Mouse (Mus musculus) right cerebral cortex, postnatal 36 days (tissue): ENCODE measurements around the gene Oaz1.
"Not testable (repeated sequence)": the region's sequence is repeated elsewhere in the genome, so short reads cannot be mapped to it uniquely, and the experiment has no call there.

Experiments
- DNase-seq, 2 experiments: peaks; one replicate each; pipeline ENCODE4 v3.0.0; 2022; ENCODE audit warnings: low spot score in 2 of 2, mixed read lengths in 1 of 2

The Oaz1 gene

DNA sequence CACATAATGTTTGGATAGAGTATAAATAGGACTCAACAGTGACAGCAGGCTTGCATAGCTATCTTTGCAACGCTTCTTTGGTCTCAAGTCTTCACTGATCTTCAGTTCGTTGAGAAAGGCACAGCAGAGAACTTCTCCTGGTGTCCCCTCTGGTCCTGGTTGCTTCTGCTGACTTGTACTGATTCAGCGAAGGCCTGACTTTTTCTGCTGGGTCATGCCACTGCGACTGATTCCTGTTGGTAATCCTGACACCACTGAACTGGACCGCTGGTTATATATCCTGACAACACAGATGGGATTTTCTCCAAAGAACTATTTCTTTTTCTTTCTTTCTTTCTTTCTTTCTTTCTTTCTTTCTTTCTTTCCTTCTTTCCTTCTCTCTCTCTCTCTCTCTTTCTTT, 3.9 kb upstream of the Oaz1 start:
- no peak for DNase-seq

DNA sequence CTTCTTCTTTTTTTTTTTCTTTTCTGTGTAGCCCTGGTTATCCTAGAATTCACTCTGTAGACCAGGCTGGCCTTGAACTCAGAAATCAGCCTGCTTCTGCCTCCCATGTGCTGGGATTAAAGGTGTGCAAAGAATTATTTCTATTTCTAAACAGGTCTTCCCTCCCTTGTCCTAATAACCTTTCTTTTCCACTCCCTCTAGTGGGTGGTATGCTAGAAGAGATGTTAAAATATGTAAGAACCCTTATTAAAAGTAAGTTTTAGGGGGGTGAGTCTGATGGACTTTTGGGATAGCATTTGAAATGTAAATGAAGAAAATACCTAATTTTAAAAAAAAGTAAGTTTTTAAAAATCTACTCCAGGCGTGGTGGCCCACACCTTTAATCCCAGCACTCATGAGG, 3.1 kb upstream of the Oaz1 start:
- no peak for DNase-seq

DNA sequence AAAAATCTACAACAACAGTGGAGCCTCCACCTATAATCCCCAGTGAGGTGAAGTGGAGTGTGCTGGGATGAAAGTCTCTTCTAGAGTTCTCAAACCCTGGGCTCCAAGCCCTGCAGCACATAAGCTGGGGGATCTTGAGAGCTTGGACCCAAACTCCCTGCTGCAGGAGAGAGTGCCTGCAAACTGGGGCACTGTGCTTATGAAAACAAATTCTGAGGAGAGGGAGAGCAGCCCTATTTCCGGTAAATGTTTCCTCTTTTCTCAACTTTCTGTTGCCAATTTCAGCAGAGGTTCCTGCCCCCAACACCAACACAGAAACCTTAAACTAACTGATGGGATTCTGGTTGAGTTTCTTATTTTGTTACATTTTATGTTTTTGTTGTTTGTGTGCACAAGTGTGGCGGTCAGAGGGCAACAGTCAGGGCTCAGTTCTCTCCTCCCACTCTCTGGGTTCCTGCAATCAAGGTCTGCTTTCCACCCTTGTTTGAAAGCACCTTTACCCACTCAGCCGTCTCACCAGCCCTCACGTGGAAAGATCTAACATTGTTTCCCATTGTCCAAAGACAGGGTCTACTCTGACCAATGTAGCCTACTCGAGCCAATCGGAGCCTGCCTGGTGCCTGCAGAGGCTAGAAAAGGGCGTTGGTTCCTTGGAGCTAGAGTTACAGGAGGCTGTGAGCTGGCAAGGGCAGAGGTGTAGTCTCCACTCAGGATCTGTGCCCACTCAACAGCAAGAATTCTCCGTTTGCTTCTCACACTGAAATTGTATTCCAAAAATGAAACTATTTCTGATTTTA, 2.4 kb upstream of the Oaz1 start:
- DNase-seq, result no peak

DNA sequence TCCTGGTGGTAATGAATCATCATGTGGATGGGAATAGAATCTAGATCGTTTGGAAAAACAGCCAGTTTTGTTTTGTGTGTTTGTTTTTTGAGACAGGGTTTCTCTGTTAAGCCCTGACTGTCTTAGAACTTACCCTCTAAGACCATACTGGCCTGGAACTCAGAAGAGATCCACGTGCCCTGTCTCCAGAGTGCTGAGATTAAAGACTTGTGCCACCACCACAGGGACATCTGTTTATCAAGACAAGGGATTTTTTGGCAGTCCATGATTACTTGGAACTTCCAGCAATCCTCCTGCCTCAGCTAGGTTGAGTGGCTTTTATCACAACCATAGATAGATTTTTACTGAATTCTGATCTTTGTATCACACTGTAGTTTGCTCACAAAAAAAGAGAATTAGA, 1.6 kb upstream of the Oaz1 start:
- DNase-seq, result no peak

DNA sequence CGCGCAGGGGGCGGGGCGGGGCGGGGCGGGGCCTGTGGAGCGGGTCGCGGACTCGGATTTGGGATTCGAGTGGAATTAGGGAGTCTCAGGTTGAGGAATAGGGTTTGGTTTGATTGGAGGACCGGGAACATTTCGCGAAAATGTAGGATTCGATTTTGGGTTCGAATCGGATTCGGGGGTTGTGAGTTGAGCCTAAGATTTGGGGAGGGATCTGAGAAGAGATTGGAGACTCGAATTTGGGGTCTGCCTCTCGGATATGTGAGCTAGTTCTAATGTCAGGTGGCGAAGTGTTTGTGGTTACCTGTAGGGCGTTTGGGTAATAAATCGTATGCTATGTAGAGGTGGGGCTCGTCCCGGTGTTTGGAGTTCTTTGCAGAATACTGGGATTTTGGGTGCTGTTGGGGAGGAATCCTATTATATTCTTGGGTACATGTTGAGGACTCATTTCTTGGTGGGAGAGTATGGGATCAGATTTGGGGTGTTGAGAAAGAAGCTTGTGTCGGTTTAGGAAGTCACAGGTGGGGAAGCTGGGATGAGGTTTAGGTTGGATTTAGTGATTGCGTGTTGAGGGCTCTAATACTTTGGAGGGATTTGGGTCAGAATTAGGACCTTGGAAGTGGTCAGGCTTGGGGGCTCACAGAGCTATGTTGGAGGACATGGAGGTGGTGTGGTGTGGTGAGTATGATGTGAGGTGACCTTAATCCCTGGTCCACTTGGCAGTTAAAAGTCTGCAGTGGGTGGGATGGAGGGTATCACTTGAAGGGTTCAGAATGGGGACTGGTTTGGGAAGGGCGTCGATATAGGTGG, 810 bp downstream of the Oaz1 start:
- DNase-seq, result no peak

DNA sequence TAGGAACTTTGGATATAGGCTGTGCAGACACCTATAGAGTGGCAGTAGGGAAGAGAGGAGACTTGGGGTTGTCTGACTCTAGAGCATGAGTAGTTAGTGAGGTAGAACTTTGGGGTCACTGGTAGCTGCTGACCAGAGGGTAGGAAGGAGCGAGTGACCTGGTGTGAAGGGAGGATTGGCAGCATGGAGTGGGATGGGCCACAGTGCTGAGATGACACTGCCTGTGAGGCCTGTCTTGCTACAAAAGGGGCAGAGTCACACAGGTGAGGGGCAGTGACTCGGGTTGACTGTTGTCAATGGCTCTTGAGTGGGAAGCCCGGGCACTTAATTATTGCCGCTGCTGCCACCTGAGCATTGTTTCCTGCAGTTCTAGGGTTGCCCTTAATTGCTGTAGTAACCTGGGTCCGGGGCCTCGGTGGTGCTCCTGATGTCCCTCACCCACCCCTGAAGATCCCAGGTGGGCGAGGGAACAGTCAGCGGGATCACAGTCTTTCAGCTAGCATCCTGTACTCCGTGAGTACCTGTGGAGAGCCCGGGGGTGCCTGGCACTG, 1.5 kb downstream of the Oaz1 start:
- DNase-seq, result no peak

DNA sequence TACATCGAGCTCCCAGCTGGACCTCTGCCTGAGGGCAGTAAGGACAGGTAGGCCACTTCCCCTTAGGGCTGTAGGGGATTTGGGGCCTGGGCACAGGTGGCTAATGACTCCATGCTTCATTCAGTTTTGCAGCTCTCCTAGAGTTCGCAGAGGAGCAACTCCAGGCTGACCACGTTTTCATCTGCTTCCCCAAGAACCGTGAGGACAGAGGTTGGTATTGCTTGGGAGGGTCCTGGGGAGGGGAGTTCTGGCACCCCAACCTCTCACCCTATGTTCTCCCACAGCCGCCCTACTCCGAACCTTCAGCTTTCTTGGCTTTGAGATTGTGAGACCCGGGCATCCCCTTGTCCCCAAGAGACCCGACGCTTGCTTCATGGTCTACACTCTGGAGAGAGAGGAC, 2.1 kb downstream of the Oaz1 start:
- not testable (repeated sequence) for DNase-seq

DNA sequence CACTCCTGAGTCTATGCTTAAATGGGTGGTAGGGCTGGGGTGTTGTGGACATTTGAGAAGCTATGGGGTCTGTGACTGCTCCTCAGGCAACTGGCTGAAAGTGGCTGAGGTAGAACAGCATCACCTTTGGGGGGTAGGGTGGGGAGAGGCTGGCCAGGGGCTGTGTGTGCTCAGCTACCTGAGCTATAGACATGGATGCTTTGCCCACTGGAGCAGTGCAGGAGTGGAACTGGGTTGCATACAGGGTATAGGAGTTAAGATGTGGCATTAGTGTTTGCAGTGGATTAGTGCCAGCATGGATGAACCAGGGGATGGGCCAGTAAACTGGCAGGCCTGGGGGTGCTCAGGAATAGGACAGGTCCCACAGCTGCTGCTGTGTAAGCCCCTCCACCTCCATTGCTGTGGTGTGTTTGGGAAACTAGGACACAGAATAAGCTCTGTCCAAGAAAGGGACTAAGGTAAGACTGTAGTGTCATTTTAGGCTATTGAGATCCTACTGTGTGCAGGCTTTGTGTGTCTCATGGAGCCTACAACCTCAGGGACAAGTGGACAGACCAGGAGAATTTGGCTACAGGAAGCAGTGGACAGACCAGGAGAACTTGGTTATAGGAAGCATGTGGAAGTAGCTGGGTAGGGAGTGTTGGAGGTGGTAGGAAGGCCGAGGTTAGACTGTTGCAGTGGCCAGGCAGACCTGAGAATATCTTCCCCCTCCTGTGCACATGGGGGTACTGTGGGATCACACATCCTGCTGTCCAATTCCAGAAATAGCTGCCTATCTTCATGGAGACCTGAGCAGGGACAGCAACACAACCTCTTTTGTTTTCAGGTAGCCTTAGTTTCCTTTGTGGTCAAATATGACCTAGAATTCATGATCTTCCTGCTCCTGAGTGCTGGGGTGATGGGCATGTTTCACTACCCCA, 3.2 kb downstream of the Oaz1 start:
- no peak for DNase-seq

DNA sequence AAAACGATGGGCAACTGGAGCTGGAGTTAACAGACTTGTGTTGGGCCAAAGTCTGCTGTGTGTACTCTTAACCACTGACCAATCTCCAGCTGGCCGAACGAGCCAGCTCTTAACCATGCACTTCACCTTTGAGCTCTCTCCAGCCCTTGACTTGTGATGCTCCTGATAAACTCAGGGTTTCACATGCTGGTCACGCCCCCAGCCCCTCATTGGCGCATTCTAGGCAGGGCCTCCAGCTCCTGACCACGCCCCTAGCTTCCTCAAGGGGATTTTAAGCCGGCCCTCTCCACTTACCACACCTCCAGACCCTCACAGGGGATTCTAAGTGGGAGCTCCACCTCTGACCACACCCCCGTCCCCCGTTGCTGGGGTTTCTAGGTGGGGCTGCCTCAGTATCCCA, 4.7 kb downstream of the Oaz1 start:
- DNase-seq, result no peak

DNA sequence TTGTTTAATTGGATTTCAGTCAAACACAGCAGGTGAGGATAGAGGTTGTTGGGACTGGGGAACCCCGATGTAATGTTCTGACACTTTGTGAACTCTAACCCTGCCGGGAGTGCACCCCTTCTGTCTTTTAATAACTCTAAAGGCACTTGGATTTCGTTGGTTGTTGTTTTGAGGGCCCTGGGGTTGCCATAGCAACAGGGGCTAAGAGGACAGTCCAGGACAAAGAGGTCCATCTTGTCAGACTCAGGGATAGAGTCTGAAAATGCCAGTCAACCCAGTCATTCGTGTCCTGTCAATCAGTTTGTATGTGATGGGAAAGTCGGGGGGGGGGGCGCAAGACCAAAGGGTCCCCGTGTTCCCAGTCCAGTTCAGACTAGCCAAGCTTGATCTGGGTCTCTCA, 6.4 kb downstream of the Oaz1 start:
- DNase-seq, result no peak

DNA sequence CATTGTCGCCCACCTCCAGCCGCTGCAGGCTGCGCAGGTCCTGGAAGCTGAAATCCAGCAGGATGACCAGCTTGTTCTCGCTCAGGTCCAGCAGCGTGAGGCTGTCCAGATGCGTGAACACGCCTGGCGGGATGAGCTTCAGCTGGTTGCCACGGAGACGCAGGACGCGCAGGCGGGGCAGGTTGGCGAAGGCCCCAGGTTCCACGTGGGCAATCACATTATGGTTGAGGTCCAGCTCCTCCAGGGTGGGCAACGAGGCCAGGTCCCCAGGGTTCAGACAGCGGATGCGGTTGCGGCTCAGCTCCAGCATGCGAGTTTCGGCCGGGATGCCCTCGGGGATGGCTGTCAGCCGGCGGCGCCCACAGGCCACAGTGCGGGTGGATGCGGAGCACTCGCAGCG, 9.2 kb downstream of the Oaz1 start:
- DNase-seq, result no peak

DNA sequence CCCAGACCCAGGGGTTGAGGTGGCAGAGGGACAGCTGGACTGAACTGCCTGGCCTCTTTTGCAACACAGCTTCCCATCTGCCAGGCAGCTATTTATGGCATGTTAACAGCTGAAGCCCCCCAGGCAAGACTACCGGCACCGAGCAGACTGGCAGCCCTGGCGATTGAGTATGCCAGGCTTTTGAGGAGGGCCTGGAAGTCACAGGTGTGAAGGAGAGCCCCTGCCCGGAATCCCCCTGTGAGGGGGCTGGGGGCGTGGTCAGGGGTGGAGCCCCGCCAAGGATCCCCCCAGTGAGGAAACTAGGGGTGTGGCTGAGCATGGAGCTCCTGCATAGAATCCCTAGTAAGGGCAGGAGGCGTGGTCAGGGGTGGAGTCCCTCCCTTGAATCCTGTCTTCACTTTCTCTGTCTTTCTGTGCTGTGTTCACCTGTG, 10.5 kb downstream of the Oaz1 start:
- DNase-seq, result no peak

DNA sequence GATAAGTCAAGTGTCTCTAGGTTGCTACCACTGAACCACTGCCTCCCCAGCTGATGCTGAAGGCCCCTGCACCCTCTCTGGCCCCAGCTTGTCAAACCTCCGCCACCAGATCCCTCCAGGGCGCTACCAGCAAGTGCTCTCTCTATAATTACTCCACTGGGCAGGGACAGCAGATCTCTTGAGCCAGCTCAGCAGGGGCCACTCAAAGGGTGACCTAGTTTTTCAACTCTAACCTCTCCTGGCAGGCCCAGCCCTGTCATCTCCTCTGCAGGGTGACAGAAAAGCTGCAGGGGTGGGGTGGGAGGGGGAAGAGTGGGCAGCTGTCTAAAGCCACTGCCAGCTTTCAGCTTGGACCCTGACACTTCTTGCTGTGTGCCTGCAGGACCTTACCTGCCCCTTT, 11.4 kb downstream of the Oaz1 start:
- no peak for DNase-seq

DNA sequence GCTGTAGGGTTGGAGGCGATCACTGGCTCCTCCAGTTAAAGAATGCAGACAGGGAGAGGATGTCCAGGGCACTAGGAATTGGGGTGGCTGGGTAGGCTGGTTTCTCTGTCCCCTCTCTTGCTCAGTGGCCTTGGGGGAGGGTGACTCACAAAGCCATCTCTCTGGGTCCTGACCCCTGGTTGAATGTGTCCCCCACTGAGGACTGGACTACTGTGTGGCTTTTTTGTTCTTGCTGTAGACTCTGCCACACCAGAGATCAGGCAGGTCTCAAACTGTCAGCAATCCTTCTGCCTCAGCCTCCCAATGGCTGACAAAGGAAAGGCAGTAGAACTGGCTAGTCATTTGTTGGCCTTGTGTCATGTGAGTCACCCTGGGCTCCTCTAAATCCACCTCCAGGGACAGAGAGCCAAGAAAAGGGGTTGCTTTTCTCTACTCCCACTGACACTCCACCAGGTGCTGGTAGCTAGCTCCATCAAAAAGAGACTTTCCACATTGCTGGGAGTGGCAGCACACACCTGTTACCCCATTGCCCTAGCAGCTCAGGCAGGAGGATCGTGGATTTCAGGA, 12.0 kb downstream of the Oaz1 start:
- no peak for DNase-seq

DNA sequence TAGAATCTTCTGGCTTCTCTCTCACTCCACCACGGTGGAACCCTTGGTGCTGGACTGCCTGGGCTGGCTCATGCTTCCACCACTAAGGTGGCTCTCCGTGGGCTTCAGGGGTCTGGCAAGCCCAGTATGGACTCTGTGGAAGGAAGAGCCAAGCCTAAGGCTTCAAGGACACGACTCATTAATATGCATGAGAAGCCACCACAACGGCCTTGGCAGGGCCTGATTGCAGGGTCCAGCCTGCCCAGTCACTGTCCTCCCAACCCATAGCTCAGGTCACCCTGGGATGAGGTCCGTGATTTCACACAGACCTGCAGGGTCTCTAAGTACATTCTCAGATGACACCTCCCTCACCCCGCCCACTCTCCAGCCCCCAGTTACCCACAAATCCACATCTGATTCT, 13.4 kb downstream of the Oaz1 start:
- DNase-seq, result no peak

DNA sequence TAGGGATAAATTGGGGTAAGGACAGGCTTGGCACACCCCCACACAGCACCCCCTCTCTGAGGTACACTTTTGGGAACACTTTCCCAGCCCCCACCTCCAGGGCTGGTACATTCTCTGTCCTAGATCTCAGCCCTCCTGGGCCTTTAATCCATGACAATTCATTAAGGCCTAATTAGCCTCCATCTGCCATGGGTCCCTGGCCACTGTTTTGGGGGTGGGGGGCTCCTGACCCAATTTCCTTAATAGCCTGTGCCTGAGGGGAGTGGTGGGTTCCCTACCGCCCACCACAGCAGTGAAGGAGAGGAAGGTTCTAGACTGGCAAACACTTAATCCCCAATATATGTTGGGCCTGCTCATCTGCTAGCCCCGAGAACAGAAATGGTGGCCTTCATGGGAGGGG, 15.2 kb downstream of the Oaz1 start:
- no peak for DNase-seq

DNA sequence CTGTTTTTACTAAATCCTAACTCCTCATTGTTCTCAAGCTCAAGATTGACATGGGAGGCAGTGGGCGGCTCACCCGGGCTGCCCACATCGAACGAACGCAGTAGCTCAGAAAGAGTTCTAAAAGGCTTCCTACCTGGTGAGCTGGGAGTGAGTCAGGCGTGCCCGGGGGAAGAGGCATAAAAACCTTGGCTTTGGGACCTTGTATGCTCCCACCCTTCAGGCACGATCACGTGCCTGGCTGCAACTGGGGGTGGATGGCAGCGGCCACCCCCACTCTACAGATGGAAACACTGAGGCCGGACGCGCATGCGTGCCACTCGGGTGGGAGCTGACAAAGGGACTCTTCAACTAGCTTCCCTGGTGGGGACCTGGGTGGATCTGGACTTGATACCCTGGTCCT, 15.9 kb downstream of the Oaz1 start:
- DNase-seq, result peak; percentile 51 to 66

DNA sequence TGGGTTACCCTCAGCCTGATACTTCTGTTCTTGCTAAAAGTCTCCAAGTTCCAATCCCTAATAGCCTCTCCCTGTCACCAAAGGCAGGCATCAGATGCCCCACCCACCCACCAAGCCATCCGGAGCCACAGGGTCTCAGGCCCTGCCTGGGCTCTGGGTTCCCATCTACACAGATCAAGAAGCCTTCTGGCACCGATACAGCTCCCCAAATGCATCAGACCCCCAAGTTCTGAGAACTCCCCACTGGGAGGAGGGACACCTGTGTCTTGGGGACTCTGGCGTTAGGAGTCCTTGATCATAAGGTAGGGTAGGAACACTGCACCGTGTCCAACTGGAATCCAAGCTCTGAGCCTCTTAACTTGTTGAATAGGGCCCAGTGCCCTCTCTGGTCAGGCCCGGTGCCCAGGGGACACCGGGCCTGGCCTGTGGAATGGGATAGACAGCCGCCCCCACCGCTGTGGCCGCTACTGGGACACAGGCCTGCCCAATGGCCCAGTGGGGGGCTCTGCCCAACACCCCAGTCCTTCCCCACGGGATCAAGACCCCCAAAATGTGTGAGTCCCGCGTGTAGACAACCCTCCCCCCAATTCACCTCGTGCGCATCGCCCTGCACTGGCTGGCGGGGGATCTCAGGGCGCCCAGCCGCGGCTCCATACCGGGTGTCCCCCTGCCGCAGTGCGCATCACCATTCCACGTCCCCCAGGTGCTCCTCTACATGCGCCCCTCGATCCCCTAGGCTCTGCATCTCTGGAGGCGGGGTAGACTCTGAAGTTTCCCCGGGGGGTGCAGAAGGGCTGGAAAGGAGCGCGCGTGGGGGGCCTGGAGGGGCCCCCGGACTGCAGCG, 16.9 kb downstream of the Oaz1 start:
- DNase-seq, result no peak

DNA sequence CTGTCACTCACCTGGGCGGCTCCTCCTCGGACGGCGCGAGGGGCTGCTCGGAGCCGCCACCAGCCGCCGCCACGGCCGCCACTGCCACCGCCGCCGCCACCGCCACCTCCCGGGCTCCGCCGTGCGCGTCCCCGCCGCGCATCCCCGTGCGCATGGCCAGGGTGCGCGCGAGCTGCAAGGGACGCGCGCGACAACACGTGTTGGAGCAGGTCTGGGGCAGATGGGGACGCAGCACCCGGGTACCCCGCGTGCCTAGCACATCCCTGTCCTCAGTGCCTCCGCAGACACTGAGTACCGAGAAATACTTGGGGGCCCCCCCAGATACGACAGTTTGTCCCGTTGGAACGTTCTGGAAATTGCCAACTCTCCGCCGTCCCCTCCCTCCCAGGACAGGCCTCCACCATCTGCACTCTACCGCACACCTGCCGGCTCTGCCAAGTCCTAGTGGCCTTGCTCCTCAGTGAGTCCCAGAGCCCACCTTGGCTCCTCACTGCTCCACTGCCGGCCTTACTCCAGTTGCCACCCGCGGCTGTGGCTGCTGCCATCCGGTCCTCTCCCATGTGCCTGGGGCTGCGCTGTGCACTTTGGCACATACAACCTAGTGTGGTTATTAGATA, 17.6 kb downstream of the Oaz1 start, which contains the start of gene Lingo3:
TSS of gene Lingo3 (minus strand) at position 109 of the 617 bp plus-strand sequence.
- peak; percentile 47 to 48 for DNase-seq
